Mouse (Mus musculus) embryonic facial prominence, embryonic 12.5 days (tissue): ENCODE measurements around the gene Cyfip2. TPM values are rescaled to one million over a fixed set of nuclear protein-coding genes. Genes with fewer than 3 reads are reported as not detected.

Experiments used
- ATAC-seq: fragments of 200-750 bp; cut with Nextera tagmentation; 2 replicates; pipeline ENCODE4 v1.8.0; 2017; ENCODE audit not compliant: insufficient number of reproducible peaks, insufficient read depth, low FRiP score, low TSS enrichment
- H3K27ac ChIP-seq: fragments of 300-500 bp; sonication (generic); 2 replicates; pipeline ENCODE4 v1.5.1; 2016; ENCODE audit warnings: mild to moderate bottlenecking
- H3K27me3 ChIP-seq: fragments of 300-500 bp; sonication (generic); 2 replicates; pipeline ENCODE4 v1.6.1; 2016; ENCODE audit warnings: mild to moderate bottlenecking, moderate library complexity
- H3K36me3 ChIP-seq: fragments of 300-500 bp; sonication (generic); 2 replicates; pipeline ENCODE4 v1.6.1; 2016; ENCODE audit warnings: mild to moderate bottlenecking
- H3K4me1 ChIP-seq: fragments of 300-500 bp; sonication (generic); 2 replicates; pipeline ENCODE4 v1.6.1; 2016
- H3K4me2 ChIP-seq: fragments of 300-500 bp; sonication (generic); replicated peaks from 2 replicates; pipeline ENCODE4 v1.6.1; 2016; ENCODE audit warnings: mild to moderate bottlenecking, moderate library complexity
- H3K4me3 ChIP-seq: fragments of 300-500 bp; sonication (generic); 2 replicates; pipeline ENCODE4 v1.5.1; 2016; ENCODE audit warnings: mild to moderate bottlenecking
- H3K9ac ChIP-seq: fragments of 300-500 bp; sonication (generic); 2 replicates; pipeline ENCODE4 v1.6.1; 2016; ENCODE audit warnings: mild to moderate bottlenecking, moderate library complexity
- H3K9me3 ChIP-seq: fragments of 300-500 bp; sonication (generic); 2 replicates; pipeline ENCODE4 v1.6.1; 2016; ENCODE audit warnings: mild to moderate bottlenecking, moderate library complexity
- WGBS: fragments of 180-500 bp; shearing (Covaris S2); methylation state at CpG from one replicate; pipeline ENCODE4 v1.1.7; 2016; 5-methylcytosine and 5-hydroxymethylcytosine counted together
- polyA plus RNA-seq: library from polyadenylated mRNA; unstranded; fragments of >200 nt; fragmentation: Nextera tagmentation; extraction: Ambion mirVana; gene quantifications from 2 replicates; pipeline ENCODE4 v1.2.1, GENCODE M21; 2016

Gene Cyfip2
- polyA plus RNA-seq, 1 experiment from 2014 or later: 16.0 TPM

- Histone ChIP-seq H3K9ac (no peak overlapping the region), H3K4me1 (peaks cover 9% of the 10 kb centered on the region; the same call in 1 of the 2 replicates), H3K4me2 (no peak overlapping the region), H3K27me3 (no peaks in the 10 kb centered on the region), H3K9me3 (no peaks in the 10 kb centered on the region), H3K4me3 (no peak overlapping the region), H3K36me3 (no peaks in the 10 kb centered on the region), H3K27ac (no peak overlapping the region)
- WGBS: 67% methylated on average over 2 of the region's 2 CpGs
- ATAC-seq: no peak
Observed at GRCm38 (mm10) chr11:46223575-46223974, 89.1 kb downstream of the Cyfip2 start.

- 85% methylated on average over 2 of the region's 2 CpGs for WGBS
- Histone ChIP-seq H3K27ac (no peak overlapping the region), H3K4me1 (peaks cover 9% of the 10 kb centered on the region; the same call in 1 of the 2 replicates), H3K4me2 (no peak overlapping the region), H3K36me3 (no peaks in the 10 kb centered on the region), H3K4me3 (no peak overlapping the region), H3K9me3 (no peaks in the 10 kb centered on the region), H3K27me3 (no peaks in the 10 kb centered on the region), H3K9ac (no peak overlapping the region)
- no peak for ATAC-seq
Observed at GRCm38 (mm10) chr11:46220211-46220610, 92.4 kb downstream of the Cyfip2 start.

- 0 out of 2 replicates have a peak overlapping the region, but pooled peaks have one; percentile 11 for H3K27ac ChIP-seq
- ATAC-seq: 0 out of 2 replicates have a peak, but pooled peaks have one; percentile 26
Observed at GRCm38 (mm10) chr11:46219380-46219779, 93.3 kb downstream of the Cyfip2 start.

GRCm38 (mm10) chr11:46218584-46218983 is 94.1 kb downstream of the Cyfip2 start:
- no peaks in the 10 kb centered on the region for H3K36me3 ChIP-seq
- no peak overlapping the region for H3K27ac ChIP-seq
- no peak overlapping the region for H3K4me3 ChIP-seq
- no peak overlapping the region for H3K4me2 ChIP-seq
- peaks cover 24% of the 10 kb centered on the region for H3K4me1 ChIP-seq
- 33% methylated on average over 5 of the region's 5 CpGs for WGBS
- H3K9me3 ChIP-seq: no peaks in the 10 kb centered on the region
- H3K9ac ChIP-seq: no peak overlapping the region
- no peaks in the 10 kb centered on the region for H3K27me3 ChIP-seq
- no peak for ATAC-seq

More at GRCm38 (mm10) chr11:46219380-46219779, 93.3 kb downstream of the Cyfip2 start:
- no peaks in the 10 kb centered on the region for H3K27me3 ChIP-seq
- H3K36me3 ChIP-seq: no peaks in the 10 kb centered on the region
- no peak overlapping the region for H3K4me2 ChIP-seq
- no peak overlapping the region for H3K4me3 ChIP-seq
- 82% methylated on average over 9 of the region's 9 CpGs for WGBS
- H3K9me3 ChIP-seq: no peaks in the 10 kb centered on the region
- no peak overlapping the region for H3K9ac ChIP-seq
- peaks cover 17% of the 10 kb centered on the region for H3K4me1 ChIP-seq

- Histone ChIP-seq H3K36me3 (no peaks in the 10 kb centered on the region), H3K9me3 (no peaks in the 10 kb centered on the region), H3K4me2 (no peak overlapping the region), H3K27me3 (no peaks in the 10 kb centered on the region), H3K4me1 (peaks cover 24% of the 10 kb centered on the region), H3K9ac (no peak overlapping the region), H3K27ac (no peak overlapping the region), H3K4me3 (no peak overlapping the region)
- 79% methylated on average over 9 of the region's 9 CpGs for WGBS
- ATAC-seq: no peak
Observed at GRCm38 (mm10) chr11:46217686-46218085, 95.0 kb downstream of the Cyfip2 start.

- Histone ChIP-seq H3K9me3 (no peaks in the 10 kb centered on the region), H3K36me3 (no peaks in the 10 kb centered on the region), H3K4me1 (peaks cover 29% of the 10 kb centered on the region), H3K27ac (no peak overlapping the region), H3K4me3 (no peak overlapping the region), H3K9ac (no peak overlapping the region), H3K27me3 (no peaks in the 10 kb centered on the region), H3K4me2 (no peak overlapping the region)
- WGBS: 70% methylated on average over 7 of the region's 7 CpGs
- ATAC-seq: no peak
Observed at GRCm38 (mm10) chr11:46216669-46217068, 96.0 kb downstream of the Cyfip2 start.

GRCm38 (mm10) chr11:46215354-46215753 is 97.3 kb downstream of the Cyfip2 start:
- H3K4me3 ChIP-seq: no peak overlapping the region
- peak overlapping the region; percentile 91 for H3K27ac ChIP-seq
- no peaks in the 10 kb centered on the region for H3K9me3 ChIP-seq
- ATAC-seq: no peak; the same call in 1 of the 2 replicates
- no peak overlapping the region for H3K9ac ChIP-seq
- H3K36me3 ChIP-seq: no peaks in the 10 kb centered on the region
- H3K4me2 ChIP-seq: no peak overlapping the region
- H3K4me1 ChIP-seq: peaks cover 38% of the 10 kb centered on the region
- H3K27me3 ChIP-seq: no peaks in the 10 kb centered on the region
- WGBS: 17% methylated on average over 3 of the region's 3 CpGs

GRCm38 (mm10) chr11:46214368-46215230 is 98.1 kb downstream of the Cyfip2 start:
- ATAC-seq: no peak
- Histone ChIP-seq H3K9ac (0 out of 2 replicates have a peak overlapping the region, but pooled peaks have one; percentile 4), H3K27me3 (no peaks in the 10 kb centered on the region), H3K36me3 (no peaks in the 10 kb centered on the region), H3K4me3 (no peak overlapping the region), H3K4me2 (no peak overlapping the region), H3K9me3 (no peaks in the 10 kb centered on the region), H3K4me1 (peaks cover 34% of the 10 kb centered on the region), H3K27ac (peak overlapping the region; percentile 91)
- WGBS: 44% methylated on average over 14 of the region's 14 CpGs

- ATAC-seq: peak; percentile 68; the same call in 1 of the 2 replicates
- Histone ChIP-seq H3K36me3 (no peaks in the 10 kb centered on the region), H3K27me3 (no peaks in the 10 kb centered on the region), H3K9me3 (no peaks in the 10 kb centered on the region), H3K4me2 (no peak overlapping the region), H3K9ac (no peak overlapping the region), H3K4me1 (peaks cover 34% of the 10 kb centered on the region), H3K4me3 (no peak overlapping the region), H3K27ac (peak overlapping the region; percentile 91)
- WGBS: 37% methylated on average over 5 of the region's 5 CpGs
Observed at GRCm38 (mm10) chr11:46213844-46214243, 98.8 kb downstream of the Cyfip2 start.

GRCm38 (mm10) chr11:46211858-46212257 is 100.8 kb downstream of the Cyfip2 start:
- 0 out of 2 replicates have a peak overlapping the region, but pooled peaks have one; percentile 3 for H3K9ac ChIP-seq
- no peaks in the 10 kb centered on the region for H3K27me3 ChIP-seq
- no peak overlapping the region for H3K4me3 ChIP-seq
- no peak for ATAC-seq
- H3K9me3 ChIP-seq: no peaks in the 10 kb centered on the region
- H3K4me2 ChIP-seq: no peak overlapping the region
- peaks cover 4% of the 10 kb centered on the region; the same call in 1 of the 2 replicates for H3K36me3 ChIP-seq
- H3K27ac ChIP-seq: no peak overlapping the region
- 14% methylated on average over 3 of the region's 3 CpGs for WGBS
- H3K4me1 ChIP-seq: peaks cover 29% of the 10 kb centered on the region

- Histone ChIP-seq H3K4me2 (no peak overlapping the region), H3K27me3 (no peaks in the 10 kb centered on the region), H3K36me3 (peaks cover 4% of the 10 kb centered on the region; the same call in 1 of the 2 replicates), H3K9ac (no peak overlapping the region), H3K27ac (no peak overlapping the region), H3K9me3 (no peaks in the 10 kb centered on the region), H3K4me3 (no peak overlapping the region), H3K4me1 (peaks cover 29% of the 10 kb centered on the region)
- 40% methylated on average over 2 of the region's 2 CpGs for WGBS
- ATAC-seq: no peak
Observed at GRCm38 (mm10) chr11:46209884-46210283, 102.8 kb downstream of the Cyfip2 start.
